12 mouse cellular contexts compared by ENCODE assay signal in genomic region chr8:108535121-108535876, GRCm38 (mm10).
A peak's percentile ranks its signal among the peaks of the same experiment; 100 is the strongest.
DNase-seq lines count a peak whose midpoint lies in the region; ATAC-seq and TF ChIP-seq lines count a peak whose summit lies in the region.
"Had no signal": no experiment of that assay in that cellular context is flagged by ENCODE, and none has a peak within 500 bp of the region (broad histone marks: within the 10 kb centered on the region; RNA-seq: fewer than 3 reads in every experiment).

No protein-coding gene starts in this region.

- peak; percentile 44; the same call in 1 of the 2 replicates for ATAC-seq in neural tube, embryonic 12.5 days (ENCODE audit: low FRiP score, low read depth)
- ATAC-seq in forebrain, embryonic 13.5 days, result peak; percentile 66
- ATAC-seq in hindbrain, postnatal 0 days, result peak; percentile 48; the same call in 1 of the 2 replicates
- no peak for ATAC-seq in kidney, embryonic 15.5 days (replicated peaks; ENCODE audit: low FRiP score)

- H3K9ac ChIP-seq in neural tube, embryonic 12.5 days, result no peak overlapping the region
- no peak overlapping the region for H3K9ac ChIP-seq in forebrain, embryonic 13.5 days
- no peak overlapping the region for H3K9ac ChIP-seq in hindbrain, postnatal 0 days (replicated peaks; ENCODE audit: low read length)
- no peak overlapping the region for H3K9ac ChIP-seq in kidney, embryonic 15.5 days
- H3K9ac ChIP-seq: lung, embryonic 15.5 days had no signal

- no peaks in the 10 kb centered on the region for H3K27me3 ChIP-seq in neural tube, embryonic 12.5 days (replicated peaks)
- peaks cover 16% of the 10 kb centered on the region for H3K27me3 ChIP-seq in forebrain, embryonic 13.5 days
- no peaks in the 10 kb centered on the region for H3K27me3 ChIP-seq in hindbrain, postnatal 0 days (ENCODE audit: insufficient read depth, low read length)
- H3K27me3 ChIP-seq in kidney, embryonic 15.5 days, result no peaks in the 10 kb centered on the region
- H3K27me3 ChIP-seq: lung, embryonic 15.5 days had no signal

- H3K27ac ChIP-seq in neural tube, embryonic 12.5 days, result no peak overlapping the region
- peak overlapping the region; percentile 28 for H3K27ac ChIP-seq in forebrain, embryonic 13.5 days
- H3K27ac ChIP-seq in hindbrain, postnatal 0 days, result 0 out of 2 replicates have a peak overlapping the region, but pooled peaks have one; percentile 15
- no peak overlapping the region for H3K27ac ChIP-seq in kidney, embryonic 15.5 days
- H3K27ac ChIP-seq: lung, embryonic 15.5 days had no signal

- no peaks in the 10 kb centered on the region for H3K36me3 ChIP-seq in neural tube, embryonic 12.5 days
- no peaks in the 10 kb centered on the region for H3K36me3 ChIP-seq in forebrain, embryonic 13.5 days (ENCODE audit: poor library complexity, severe bottlenecking)
- H3K36me3 ChIP-seq in hindbrain, postnatal 0 days (ENCODE audit: insufficient read depth, low read length), result no peaks in the 10 kb centered on the region
- H3K36me3 ChIP-seq in kidney, embryonic 15.5 days, result no peaks in the 10 kb centered on the region
- H3K36me3 ChIP-seq: lung, embryonic 15.5 days had no signal

- peaks cover 16% of the 10 kb centered on the region for H3K4me1 ChIP-seq in neural tube, embryonic 12.5 days
- H3K4me1 ChIP-seq in forebrain, embryonic 13.5 days, result peaks cover 48% of the 10 kb centered on the region
- no peaks in the 10 kb centered on the region; the same call in 1 of the 2 replicates for H3K4me1 ChIP-seq in hindbrain, postnatal 0 days (ENCODE audit: insufficient read depth, low read length)
- H3K4me1 ChIP-seq in kidney, embryonic 15.5 days, result no peaks in the 10 kb centered on the region

- no peak for DNase-seq in neural tube, embryonic 10.5 days (ENCODE audit: extremely low spot score, low spot score)
- peak; percentile 46 for DNase-seq in hindbrain, postnatal 0 days (ENCODE audit: low spot score)
- DNase-seq in lung, postnatal 10 days, result no peak
- DNase-seq in gastrocnemius, adult 18-20 months (ENCODE audit: low spot score), result no peak
- DNase-seq: cerebellum, adult 2 months; heart, postnatal 36 days; layer of hippocampus, adult 9-11 months; thymus, adult 18-20 months had no signal

- whole genome bisulfite sequencing in neural tube, embryonic 12.5 days, result 78% methylated on average over 16 of the region's 16 CpGs
- 28% methylated on average over 16 of the region's 16 CpGs for WGBS in forebrain, embryonic 13.5 days
- 33% methylated on average over 16 of the region's 16 CpGs for WGBS in hindbrain, postnatal 0 days
- WGBS in kidney, embryonic 15.5 days, result 85% methylated on average over 16 of the region's 16 CpGs

- TF ChIP-seq CTCF in hindbrain, postnatal 0 days (IDR thresholded peaks at IDR 0.05; ENCODE audit: low read depth), result no peak

- H3K4me2 ChIP-seq in neural tube, embryonic 12.5 days (replicated peaks), result peak overlapping the region; percentile 17; the same call in 1 of the 2 replicates
- H3K4me2 ChIP-seq in forebrain, embryonic 13.5 days, result peak overlapping the region; percentile 60
- peak overlapping the region; percentile 68 for H3K4me2 ChIP-seq in hindbrain, postnatal 0 days (ENCODE audit: low read depth, low read length)
- no peak overlapping the region for H3K4me2 ChIP-seq in kidney, embryonic 15.5 days
- H3K4me2 ChIP-seq: lung, embryonic 15.5 days had no signal

- no peak overlapping the region for H3K4me3 ChIP-seq in neural tube, embryonic 12.5 days
- peak overlapping the region; percentile 2; the same call in 1 of the 2 replicates for H3K4me3 ChIP-seq in forebrain, embryonic 13.5 days
- H3K4me3 ChIP-seq in hindbrain, postnatal 0 days (ENCODE audit: low read length), result peak overlapping the region; percentile 37
- H3K4me3 ChIP-seq in kidney, embryonic 15.5 days (replicated peaks), result no peak overlapping the region
- H3K4me3 ChIP-seq: lung, embryonic 15.5 days had no signal

- H3K9me3 ChIP-seq in neural tube, embryonic 12.5 days, result no peaks in the 10 kb centered on the region
- no peaks in the 10 kb centered on the region for H3K9me3 ChIP-seq in forebrain, embryonic 13.5 days (replicated peaks)
- no peaks in the 10 kb centered on the region for H3K9me3 ChIP-seq in hindbrain, postnatal 0 days (ENCODE audit: low read length)
- no peaks in the 10 kb centered on the region for H3K9me3 ChIP-seq in kidney, embryonic 15.5 days (replicated peaks)
- H3K9me3 ChIP-seq: lung, embryonic 15.5 days had no signal

Comparison
In these comparisons a context has a peak if more than half of its experiments do, and no peak if none do; other contexts are left out.
1. H3K27ac ChIP-seq: peak in forebrain, embryonic 13.5 days (single experiment) and hindbrain, postnatal 0 days (single experiment); none in neural tube, embryonic 12.5 days (single experiment) and kidney, embryonic 15.5 days (single experiment).
2. H3K4me3 ChIP-seq: peak in forebrain, embryonic 13.5 days (single experiment) and hindbrain, postnatal 0 days (single experiment); none in neural tube, embryonic 12.5 days (single experiment) and kidney, embryonic 15.5 days (single experiment).